Mouse (Mus musculus) adipose tissue, adult 10 weeks (tissue): ENCODE results near the gene Trpd52l3. TPM values are rescaled to one million over a fixed set of nuclear protein-coding genes. Genes with fewer than 3 reads are reported as not detected.

Source experiments
- polyA plus RNA-seq: library from polyadenylated mRNA; stranded (reverse); fragments of 350-450 nt; fragmentation: Illumina TruSeq; extraction: RNeasy Lipid Tissue Mini Kit (QIAGEN cat#74804); gene quantifications from one replicate; pipeline ENCODE4 v1.2.3, GENCODE M21; 2014; ENCODE audit warnings: low read depth, low replicate concordance

Gene Trpd52l3
- 1.2 TPM for polyA plus RNA-seq

DNA sequence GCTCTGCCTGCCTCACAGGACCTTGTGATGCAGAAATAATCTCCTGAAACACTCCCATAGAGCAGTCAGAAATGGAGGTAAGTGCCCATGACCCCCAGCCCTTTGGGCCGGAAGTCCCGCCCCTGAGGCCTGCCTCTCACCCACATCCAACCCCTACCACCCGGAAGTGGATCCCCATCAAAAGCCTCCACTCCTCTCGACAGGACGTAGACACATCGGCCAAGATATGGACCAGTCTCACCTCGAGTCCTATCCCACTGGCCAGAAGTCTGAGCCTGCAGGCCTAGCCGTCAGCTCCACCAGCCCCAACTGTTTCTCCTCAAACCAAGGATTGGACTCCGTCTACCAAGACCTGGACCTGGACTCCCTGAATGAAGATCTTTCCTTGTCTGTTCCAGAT is at the start of gene Trpd52l3:
Gene Trpd52l3 (plus strand): TSS at position 170 of the 400 bp plus-strand sequence.

DNA sequence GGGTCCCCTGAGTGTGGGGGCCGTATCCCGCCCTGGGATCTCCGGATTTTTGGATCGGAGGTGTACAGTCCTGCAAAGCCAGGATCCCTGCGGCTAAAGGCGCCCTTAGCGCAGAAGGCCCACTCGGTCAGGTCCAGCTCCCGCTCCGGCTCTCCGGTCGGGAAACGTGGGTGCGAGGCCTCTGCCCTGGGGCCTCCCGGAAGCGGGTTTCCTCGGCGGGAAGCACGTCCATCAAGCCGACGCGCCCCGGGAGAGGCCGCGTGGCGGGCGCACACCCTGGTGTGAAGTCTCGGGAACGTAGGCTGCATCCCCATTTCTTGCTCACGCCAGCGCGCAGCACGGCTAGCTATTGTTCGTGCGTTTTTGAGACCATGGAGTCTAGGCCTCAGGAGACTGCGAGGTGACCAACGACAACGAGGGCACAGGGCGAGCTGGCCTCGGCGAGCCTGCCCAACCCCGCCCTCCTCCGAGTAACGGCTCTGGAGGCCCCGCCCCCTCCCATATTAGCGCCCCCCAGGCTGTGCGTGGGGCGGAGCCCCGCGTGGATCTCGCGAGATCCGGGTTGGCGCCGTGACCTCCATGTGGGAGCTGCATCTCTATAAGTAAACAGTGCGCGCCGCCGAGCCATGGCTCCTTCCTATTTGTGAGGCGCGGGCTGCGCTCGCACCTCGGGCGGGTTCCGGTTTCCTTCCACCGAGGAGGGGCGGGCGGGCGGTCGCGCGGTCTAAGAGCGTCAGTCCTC is 26.5 kb downstream of the Trpd52l3 start, which contains the start of gene Uhrf2:
Gene Uhrf2 (plus strand): TSS at position 620 of the 742 bp plus-strand sequence.

Other genes with a start within 250 kb of the Trpd52l3 start
- 11.1 TPM for gene 9930021J03Rik, start 197.8 kb upstream of the Trpd52l3 start, polyA plus RNA-seq
- gene Ranbp6, start 190.8 kb upstream of the Trpd52l3 start, polyA plus RNA-seq: 9.6 TPM
- gene Il33, start 78.7 kb upstream of the Trpd52l3 start, polyA plus RNA-seq: 25.5 TPM
- 52.2 TPM for gene Uhrf2, start 26.7 kb downstream of the Trpd52l3 start, polyA plus RNA-seq
- gene Gldc, start 171.6 kb downstream of the Trpd52l3 start, polyA plus RNA-seq: 43.9 TPM
- gene Mbl2, start 229.2 kb downstream of the Trpd52l3 start, polyA plus RNA-seq: not detected